ENCODE assay signal across 8 mouse cellular contexts in the genomic region with DNA sequence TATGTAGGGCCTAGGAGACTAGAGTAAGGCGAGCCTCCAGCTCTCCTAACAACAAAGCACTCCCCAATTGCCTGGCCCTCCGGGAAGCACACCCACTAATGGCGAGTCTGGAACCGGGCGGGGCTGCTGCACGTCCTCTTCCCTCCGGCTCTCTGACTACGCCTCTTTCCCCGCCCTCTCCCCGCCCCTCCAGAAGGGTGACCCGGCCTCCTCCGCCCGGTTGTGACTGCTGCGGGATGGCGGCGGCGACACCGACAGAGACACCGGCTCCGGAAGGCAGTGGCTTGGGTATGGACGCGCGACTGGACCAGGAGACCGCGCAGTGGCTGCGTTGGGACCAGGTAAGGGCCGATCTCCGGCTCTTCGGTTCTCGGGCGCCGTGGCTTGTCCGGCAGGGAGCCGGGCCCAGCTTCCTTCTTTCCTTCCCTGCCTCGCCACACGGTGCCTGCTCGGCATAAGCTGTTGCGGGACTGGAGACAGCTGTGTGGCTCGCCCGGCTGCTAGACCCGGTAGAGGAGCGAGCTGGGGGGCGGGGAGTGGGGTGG. TPM values are rescaled to one million over a fixed set of nuclear protein-coding genes. Genes with fewer than 3 reads are reported as not detected.
DNase-seq lines count a peak whose midpoint lies in the region; ATAC-seq and TF ChIP-seq lines count a peak whose summit lies in the region.

Gene Pgm2, plus strand, starts transcription at position 203 of the 545 bp plus-strand sequence.

- H3K9me3 ChIP-seq in embryonic facial prominence, embryonic 12.5 days = no peaks in the 10 kb centered on the region
- H3K9me3 ChIP-seq in limb, embryonic 11.5 days (ENCODE audit: control insufficient read depth, low read length) = no peaks in the 10 kb centered on the region
- H3K9me3 ChIP-seq in midbrain, embryonic 13.5 days = no peaks in the 10 kb centered on the region

- peak; percentile 95 for DNase-seq in 3T3-L1 (ENCODE audit: low read depth, low spot score)
- peak; percentile 91 to 94 for DNase-seq in adrenal gland, postnatal 36 days
- DNase-seq in heart, adult 18-20 months = peak; percentile 90 to 92
- DNase-seq in kidney, adult 2 months = peak; percentile 89
- DNase-seq in limb, embryonic 11.5 days (ENCODE audit: low spot score) = peak; percentile 88

- no peak for TF ChIP-seq CTCF in kidney, adult 2 months (conservative IDR thresholded peaks at IDR 0.05; ENCODE audit: insufficient read depth, insufficient read length, low read depth, low read length)
- no peak for TF ChIP-seq CTCF in small intestine, adult 2 months (IDR thresholded peaks at IDR 0.05; ENCODE audit: extremely low read depth, insufficient read length, insufficient replicate concordance, low read depth, low read length)

- no peaks in the 10 kb centered on the region for H3K27me3 ChIP-seq in embryonic facial prominence, embryonic 12.5 days
- H3K27me3 ChIP-seq in kidney, adult 2 months (replicated peaks; ENCODE audit: control insufficient read depth, insufficient read depth, low read length) = no peaks in the 10 kb centered on the region
- H3K27me3 ChIP-seq in limb, embryonic 11.5 days (ENCODE audit: control insufficient read depth, insufficient read depth, low read length) = no peaks in the 10 kb centered on the region
- no peaks in the 10 kb centered on the region for H3K27me3 ChIP-seq in midbrain, embryonic 13.5 days
- H3K27me3 ChIP-seq in small intestine, adult 2 months (ENCODE audit: control insufficient read depth, insufficient read depth, low read length) = no peaks in the 10 kb centered on the region

- H3K36me3 ChIP-seq in embryonic facial prominence, embryonic 12.5 days = 0 out of 2 replicates have a peak, but pooled peaks cover 4% of the 10 kb centered on the region
- H3K36me3 ChIP-seq in kidney, adult 2 months (ENCODE audit: control insufficient read depth, insufficient read depth, low read length) = no peaks in the 10 kb centered on the region
- H3K36me3 ChIP-seq in limb, embryonic 11.5 days (ENCODE audit: control insufficient read depth, insufficient read depth, low read length) = no peaks in the 10 kb centered on the region
- H3K36me3 ChIP-seq in midbrain, embryonic 13.5 days = peaks cover under 1% of the 10 kb centered on the region; the same call in 1 of the 2 replicates
- peaks cover 9% of the 10 kb centered on the region for H3K36me3 ChIP-seq in small intestine, adult 2 months (ENCODE audit: control insufficient read depth, insufficient read depth, low read length)

- under 1% methylated on average over 43 of the region's 43 CpGs for WGBS in embryonic facial prominence, embryonic 12.5 days
- under 1% methylated on average over 43 of the region's 43 CpGs for WGBS in kidney, adult 2 months
- WGBS in limb, embryonic 11.5 days = under 1% methylated on average over 43 of the region's 43 CpGs
- WGBS in midbrain, embryonic 13.5 days = under 1% methylated on average over 43 of the region's 43 CpGs
- under 1% methylated on average over 43 of the region's 43 CpGs for WGBS in small intestine, adult 2 months

- peak; percentile 92 for ATAC-seq in embryonic facial prominence, embryonic 12.5 days (ENCODE audit: insufficient number of reproducible peaks, insufficient read depth, low FRiP score, low TSS enrichment)
- ATAC-seq in limb, embryonic 11.5 days (ENCODE audit: insufficient number of reproducible peaks, low FRiP score, low TSS enrichment, low read depth) = peak; percentile 93
- peak; percentile 98 for ATAC-seq in midbrain, embryonic 13.5 days

- H3K9ac ChIP-seq in embryonic facial prominence, embryonic 12.5 days = peak within 1 kb of the TSS; percentile 69
- peak within 1 kb of the TSS; percentile 78 for H3K9ac ChIP-seq in limb, embryonic 11.5 days (ENCODE audit: low read length)
- peak within 1 kb of the TSS; percentile 83 for H3K9ac ChIP-seq in midbrain, embryonic 13.5 days (replicated peaks)

- TF ChIP-seq POLR2A in kidney, adult 2 months (IDR thresholded peaks at IDR 0.05; ENCODE audit: low read depth, low read length) = peak; percentile 12
- TF ChIP-seq POLR2A in small intestine, adult 2 months (IDR thresholded peaks at IDR 0.05; ENCODE audit: low read depth, low read length) = peak; percentile 99

- peak within 1 kb of the TSS; percentile 81 for H3K4me2 ChIP-seq in embryonic facial prominence, embryonic 12.5 days (replicated peaks)
- H3K4me2 ChIP-seq in limb, embryonic 11.5 days (ENCODE audit: low read depth, severe bottlenecking) = peak within 1 kb of the TSS; percentile 83
- peak within 1 kb of the TSS; percentile 69 for H3K4me2 ChIP-seq in midbrain, embryonic 13.5 days (replicated peaks)

- H3K4me1 ChIP-seq in embryonic facial prominence, embryonic 12.5 days = peaks cover 18% of the 10 kb centered on the region
- no peaks in the 10 kb centered on the region for H3K4me1 ChIP-seq in kidney, adult 2 months (ENCODE audit: control insufficient read depth, insufficient read depth, low read length)
- no peaks in the 10 kb centered on the region for H3K4me1 ChIP-seq in limb, embryonic 11.5 days (ENCODE audit: control insufficient read depth, insufficient read depth, low read length)
- H3K4me1 ChIP-seq in midbrain, embryonic 13.5 days (replicated peaks) = peaks cover 11% of the 10 kb centered on the region
- peaks cover 22% of the 10 kb centered on the region for H3K4me1 ChIP-seq in small intestine, adult 2 months (ENCODE audit: control insufficient read depth, insufficient read depth, insufficient read length, low read length)

- H3K27ac ChIP-seq in embryonic facial prominence, embryonic 12.5 days = peak within 1 kb of the TSS; percentile 55
- H3K27ac ChIP-seq in kidney, adult 2 months (ENCODE audit: insufficient read depth, low read depth, low read length) = no peak within 1 kb of the TSS; the same call in 1 of the 2 replicates
- 0 out of 2 replicates have a peak within 1 kb of the TSS, but pooled peaks have one; percentile 8 for H3K27ac ChIP-seq in limb, embryonic 11.5 days (replicated peaks; ENCODE audit: low read depth, low read length)
- peak within 1 kb of the TSS; percentile 74 for H3K27ac ChIP-seq in midbrain, embryonic 13.5 days
- H3K27ac ChIP-seq in small intestine, adult 2 months (ENCODE audit: insufficient read depth, low read depth, low read length) = peak within 1 kb of the TSS; percentile 84

- H3K4me3 ChIP-seq in embryonic facial prominence, embryonic 12.5 days = peak within 1 kb of the TSS; percentile 64
- peak within 1 kb of the TSS; percentile 68 for H3K4me3 ChIP-seq in kidney, adult 2 months (ENCODE audit: insufficient read depth, low read depth, low read length)
- peak within 1 kb of the TSS; percentile 72 for H3K4me3 ChIP-seq in limb, embryonic 11.5 days (ENCODE audit: low read depth, low read length)
- peak within 1 kb of the TSS; percentile 61 for H3K4me3 ChIP-seq in midbrain, embryonic 13.5 days (replicated peaks)
- H3K4me3 ChIP-seq in small intestine, adult 2 months (ENCODE audit: low read depth, low read length) = peak within 1 kb of the TSS; percentile 89

RNA-seq across cellular contexts. Expression of gene Pgm2, which starts in this region (rescaled TPM):
- 10 to 100 TPM; 17.8 to 25.3 TPM for total RNA-seq in adrenal gland, postnatal 36 days (2021)
- polyA plus RNA-seq in embryonic facial prominence, embryonic 12.5 days (2016; fragmentation: Nextera tagmentation; extraction: Ambion mirVana) = 35.8 and 37.6 TPM in 2 replicates
- 1 to 10 TPM; 4.7 to 4.9 TPM for total RNA-seq in heart, adult 18-20 months (2021)
- 7.6 TPM in 2 replicates for polyA plus RNA-seq in kidney, adult 2 months (2012; rRNA removed)
- 27.2 and 28.5 TPM in 2 replicates for polyA plus RNA-seq in limb, embryonic 11.5 days (2014; fragmentation: Nextera tagmentation; extraction: Ambion mirVana)
- 20.8 and 22.2 TPM in 2 replicates for polyA plus RNA-seq in midbrain, embryonic 13.5 days (2015; fragmentation: Nextera tagmentation; extraction: Ambion mirVana)
- polyA plus RNA-seq in small intestine, adult 2 months (2012; rRNA removed) = 26.9 and 82.8 TPM in 2 replicates
